Mouse (Mus musculus): ENCODE data around the gene Crtc3.

- TF ChIP-seq CTCF (IDR thresholded peaks at IDR 0.05; ENCODE audit: borderline replicate concordance, control insufficient read depth, extremely low read depth, insufficient read depth, low read length, poor library complexity) (no peak), POLR2A (IDR thresholded peaks at IDR 0.05; ENCODE audit: control insufficient read depth, extremely low read depth, insufficient read depth, low read length, poor library complexity) (no peak)
These were observed 51.5 kb downstream of the Crtc3 start for GRCm38 (mm10) chr7:80636953-80637800.

All from thymus, adult 2 months (tissue).